Mouse (Mus musculus) kidney, embryonic 14.5 days (tissue): ENCODE results near the gene Ugt1a9. TPM values are rescaled to one million over a fixed set of nuclear protein-coding genes. Genes with fewer than 3 reads are reported as not detected.

Experiments
- ATAC-seq: fragments of 200-750 bp; cut with Nextera tagmentation; 2 replicates; pipeline ENCODE4 v1.8.0; 2017; ENCODE audit warnings: moderate number of reproducible peaks, mild to moderate bottlenecking, moderate TSS enrichment, moderate library complexity; ENCODE audit not compliant: low FRiP score, low TSS enrichment
- H3K27ac ChIP-seq: fragments of 300-500 bp; sonication (generic); 2 replicates; pipeline ENCODE4 v1.5.1; 2014; ENCODE audit warnings: low read depth, mild to moderate bottlenecking, low read length, moderate library complexity, mixed read lengths
- H3K27me3 ChIP-seq: fragments of 300-500 bp; sonication (generic); 2 replicates; pipeline ENCODE4 v1.6.1; 2014; ENCODE audit warnings: mild to moderate bottlenecking, low read length; ENCODE audit not compliant: control insufficient read depth, insufficient read depth
- H3K36me3 ChIP-seq: fragments of 300-500 bp; sonication (generic); 2 replicates; pipeline ENCODE4 v1.6.1; 2014; ENCODE audit warnings: low read length, mixed read lengths; ENCODE audit not compliant: control insufficient read depth, insufficient read depth
- H3K4me1 ChIP-seq: fragments of 300-500 bp; sonication (generic); 2 replicates; pipeline ENCODE4 v1.6.1; 2014; ENCODE audit warnings: low read length, mixed read lengths; ENCODE audit not compliant: control insufficient read depth, insufficient read depth
- H3K4me2 ChIP-seq: fragments of 300-500 bp; sonication (generic); replicated peaks from 2 replicates; pipeline ENCODE4 v1.6.1; 2014; ENCODE audit warnings: low read depth, mild to moderate bottlenecking, low read length
- H3K4me3 ChIP-seq: fragments of 300-500 bp; sonication (generic); 2 replicates; pipeline ENCODE4 v1.5.1; 2014; ENCODE audit warnings: mild to moderate bottlenecking, low read length
- H3K9ac ChIP-seq: fragments of 300-500 bp; sonication (generic); 2 replicates; pipeline ENCODE4 v1.6.1; 2014; ENCODE audit warnings: low read depth, mild to moderate bottlenecking, low read length, moderate library complexity
- H3K9me3 ChIP-seq: fragments of 300-500 bp; sonication (generic); 2 replicates; pipeline ENCODE4 v1.6.1; 2016; ENCODE audit warnings: low read length; ENCODE audit not compliant: control insufficient read depth
- WGBS: fragments of 180-500 bp; shearing (Covaris S2); extraction: QIAGEN DNeasy Blood & Tissue Kit; methylation state at CpG from one replicate; pipeline ENCODE4 v1.1.7; 2014; 5-methylcytosine and 5-hydroxymethylcytosine counted together
- polyA plus RNA-seq: library from polyadenylated mRNA; unstranded; fragments of >200 nt; fragmentation: Nextera tagmentation; extraction: Ambion mirVana; gene quantifications from 2 replicates; pipeline ENCODE4 v1.2.1, GENCODE M21; 2014

The Ugt1a9 gene
- polyA plus RNA-seq, 1 experiment from 2014 or later, result 2.5 TPM

DNA sequence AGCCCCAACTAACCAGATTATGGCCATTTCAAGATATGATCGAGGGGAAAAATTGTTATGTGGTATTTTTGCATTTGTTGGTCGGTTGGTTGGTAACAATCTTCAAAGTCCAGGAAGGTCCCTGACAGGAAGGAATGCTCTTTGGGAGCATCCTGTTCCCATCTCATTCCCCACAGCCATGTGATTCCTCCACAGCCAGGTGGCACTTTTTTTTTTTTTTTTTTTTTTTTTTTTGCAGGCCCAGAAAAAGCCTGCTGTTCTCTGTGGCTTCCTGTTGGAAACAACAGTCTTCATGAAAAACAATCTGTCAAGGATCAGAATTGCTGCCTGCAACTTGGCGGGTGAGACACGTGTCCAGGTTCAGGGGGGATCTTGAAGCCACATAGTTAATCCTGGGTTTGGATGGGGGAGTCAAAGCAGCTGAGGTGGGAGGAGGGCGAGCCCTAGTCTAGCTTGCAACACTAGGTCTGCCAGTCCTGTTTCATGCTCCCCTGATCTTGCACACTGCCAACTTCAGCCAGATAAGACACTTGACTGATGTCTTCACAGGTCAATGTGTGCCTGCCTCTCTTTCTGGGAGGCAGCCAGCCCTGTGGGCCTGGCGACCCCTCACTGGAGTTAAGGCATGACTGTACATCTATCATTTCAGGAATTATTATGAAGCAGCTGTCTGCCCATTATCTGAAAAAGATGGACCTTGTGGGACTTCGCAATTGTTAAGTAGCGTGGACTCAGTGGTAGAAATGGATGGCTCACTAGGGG lies 188.5 kb downstream of the Ugt1a9 start:
- Histone ChIP-seq H3K4me3 (no peak overlapping the region), H3K27ac (no peak overlapping the region), H3K27me3 (no peaks in the 10 kb centered on the region), H3K36me3 (peaks cover 40% of the 10 kb centered on the region), H3K9me3 (peaks cover 29% of the 10 kb centered on the region), H3K4me1 (no peaks in the 10 kb centered on the region; the same call in 1 of the 2 replicates), H3K4me2 (no peak overlapping the region), H3K9ac (peak overlapping the region; percentile 1; the same call in 1 of the 2 replicates)
- peak; percentile 10; the same call in 1 of the 2 replicates for ATAC-seq
- 60% methylated on average over 8 of the region's 8 CpGs for WGBS

DNA sequence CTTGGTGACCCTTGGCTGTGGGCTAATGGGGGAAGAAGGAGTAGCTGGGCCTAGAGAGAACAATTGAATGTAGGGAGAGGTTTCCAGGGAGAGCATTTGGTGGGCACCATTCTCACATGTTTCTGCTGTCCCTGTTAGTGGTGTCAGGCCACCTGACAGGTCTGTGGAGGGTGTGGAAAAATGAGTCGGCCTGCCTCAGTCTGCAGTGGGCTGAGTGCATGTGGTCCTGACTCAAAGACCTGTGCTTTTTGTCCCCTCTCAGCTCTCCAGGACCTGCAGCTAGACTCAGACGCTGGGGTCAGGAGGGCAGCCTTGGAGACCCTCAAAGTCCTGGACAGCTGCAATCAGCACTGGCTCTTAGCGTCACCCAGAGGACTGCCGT lies 189.0 kb downstream of the Ugt1a9 start:
- H3K4me3 ChIP-seq, result no peak overlapping the region
- ATAC-seq, result peak; percentile 7; the same call in 1 of the 2 replicates
- peaks cover 26% of the 10 kb centered on the region for H3K9me3 ChIP-seq
- H3K4me2 ChIP-seq, result no peak overlapping the region
- no peak overlapping the region for H3K9ac ChIP-seq
- no peaks in the 10 kb centered on the region; the same call in 1 of the 2 replicates for H3K4me1 ChIP-seq
- WGBS, result 73% methylated on average over 4 of the region's 4 CpGs
- H3K27me3 ChIP-seq, result no peaks in the 10 kb centered on the region
- H3K27ac ChIP-seq, result no peak overlapping the region
- H3K36me3 ChIP-seq, result peaks cover 46% of the 10 kb centered on the region

DNA sequence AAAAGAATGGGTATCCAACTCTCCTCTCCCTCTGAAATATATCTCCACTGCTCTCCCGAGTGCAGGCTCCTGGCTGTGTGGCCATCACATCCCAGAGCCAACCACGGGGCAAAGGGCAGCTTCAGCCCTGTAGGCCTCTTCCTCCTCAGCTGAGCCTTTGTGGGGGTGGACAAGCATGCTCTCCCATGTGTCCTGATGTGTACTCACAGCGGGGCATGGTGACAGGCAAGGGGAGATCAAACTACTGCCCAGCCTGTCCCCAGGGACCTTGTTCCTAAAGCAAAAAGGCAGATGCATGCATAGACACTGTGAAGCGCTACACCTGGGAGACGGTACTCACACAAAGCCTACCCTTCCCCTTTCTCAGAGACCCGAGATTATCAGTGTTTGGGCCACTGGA lies 189.5 kb downstream of the Ugt1a9 start:
- 78% methylated on average over 6 of the region's 6 CpGs for WGBS

DNA sequence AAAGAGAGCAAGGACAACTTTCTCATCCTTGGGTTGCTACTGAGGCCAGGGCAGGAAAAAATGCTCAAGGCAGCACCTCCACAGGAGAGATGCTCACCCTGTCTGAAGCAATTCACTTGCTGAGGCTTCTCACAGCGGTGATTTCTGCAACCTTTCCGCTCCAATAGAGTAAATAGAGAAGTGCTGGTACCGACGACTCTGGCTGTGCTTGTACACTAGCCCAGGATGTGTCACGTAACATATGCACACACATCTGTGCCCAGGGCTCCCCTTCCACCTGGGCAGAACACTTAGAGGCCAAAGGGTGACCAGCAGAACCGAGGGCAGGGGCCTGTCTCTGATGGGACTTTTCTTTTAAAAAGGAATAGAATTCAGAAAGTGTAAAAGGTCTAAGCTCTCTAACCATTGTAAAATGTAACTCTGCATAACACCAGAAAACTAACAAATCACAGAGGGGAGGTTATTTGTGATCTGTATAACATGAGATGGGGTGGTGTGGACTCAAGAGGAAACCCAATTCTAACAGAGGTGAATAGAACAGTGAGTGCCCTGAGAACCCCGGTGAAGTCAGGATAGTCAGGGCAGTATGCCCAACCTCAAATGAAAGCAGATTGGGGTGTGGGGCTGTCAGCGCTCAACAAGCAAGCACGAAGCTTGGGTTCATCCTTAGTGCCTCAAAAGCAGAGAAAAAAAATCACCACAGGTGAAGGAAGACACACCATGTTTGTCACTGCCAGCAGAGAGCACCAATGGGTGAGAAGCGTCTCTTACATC lies 190.2 kb downstream of the Ugt1a9 start:
- Histone ChIP-seq H3K4me3 (no peak overlapping the region), H3K9me3 (peaks cover 15% of the 10 kb centered on the region), H3K9ac (no peak overlapping the region), H3K4me1 (no peaks in the 10 kb centered on the region; the same call in 1 of the 2 replicates), H3K27me3 (no peaks in the 10 kb centered on the region), H3K27ac (no peak overlapping the region), H3K36me3 (peaks cover 58% of the 10 kb centered on the region), H3K4me2 (no peak overlapping the region)
- ATAC-seq, result no peak
- 83% methylated on average over 10 of the region's 10 CpGs for WGBS

More for the DNA sequence above, 189.5 kb downstream of the Ugt1a9 start:
- Histone ChIP-seq H3K27ac (no peak overlapping the region), H3K4me1 (no peaks in the 10 kb centered on the region; the same call in 1 of the 2 replicates), H3K4me2 (no peak overlapping the region), H3K4me3 (no peak overlapping the region), H3K36me3 (peaks cover 51% of the 10 kb centered on the region), H3K27me3 (no peaks in the 10 kb centered on the region), H3K9me3 (peaks cover 21% of the 10 kb centered on the region), H3K9ac (no peak overlapping the region)
- peak; percentile 10; the same call in 1 of the 2 replicates for ATAC-seq

DNA sequence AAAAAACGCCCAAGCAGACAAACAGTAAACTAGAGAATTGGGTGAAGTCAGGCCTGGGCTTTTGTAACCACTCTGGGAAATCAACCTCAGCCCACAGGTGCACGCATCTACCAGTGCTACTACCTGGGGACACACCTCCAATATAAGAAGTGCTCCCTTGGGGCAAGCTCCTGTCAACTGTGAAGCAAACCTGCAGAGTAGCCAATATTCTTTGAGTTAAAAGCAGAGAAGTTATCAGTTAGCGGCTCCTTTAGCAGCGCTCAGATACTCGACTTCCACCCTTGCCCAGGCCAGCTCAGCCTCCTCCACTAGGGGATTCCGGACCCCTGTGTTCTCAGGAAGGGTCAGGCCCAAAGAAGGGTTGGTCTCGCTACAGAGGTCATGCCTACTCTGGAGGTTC lies 191.1 kb downstream of the Ugt1a9 start:
- 85% methylated on average over 7 of the region's 7 CpGs for WGBS

DNA sequence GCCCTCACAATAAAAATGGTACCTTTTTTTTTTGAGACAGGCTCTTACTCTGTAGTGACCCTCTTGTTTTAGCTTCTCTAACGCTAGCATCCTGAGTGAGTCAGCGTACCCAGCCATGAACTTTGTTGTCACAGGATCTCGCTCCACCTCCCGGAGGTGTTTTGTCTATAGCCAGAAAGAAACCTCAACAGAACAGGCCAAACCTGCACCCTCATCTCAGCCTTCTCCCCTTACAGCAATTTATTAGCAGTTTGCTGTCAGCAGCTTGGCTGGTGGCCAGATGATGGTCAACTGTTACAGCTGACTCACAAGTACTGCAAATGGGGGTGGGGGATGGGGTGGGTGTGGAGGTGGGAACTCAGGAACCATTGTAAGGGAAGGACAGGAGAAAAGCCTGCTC lies 191.7 kb downstream of the Ugt1a9 start:
- Histone ChIP-seq H3K36me3 (peaks cover 72% of the 10 kb centered on the region), H3K27ac (no peak overlapping the region), H3K27me3 (no peaks in the 10 kb centered on the region), H3K4me3 (no peak overlapping the region), H3K4me2 (no peak overlapping the region), H3K9ac (no peak overlapping the region), H3K4me1 (no peaks in the 10 kb centered on the region; the same call in 1 of the 2 replicates), H3K9me3 (peaks cover 10% of the 10 kb centered on the region; the same call in 1 of the 2 replicates)
- WGBS, result 66% methylated on average over 4 of the region's 4 CpGs
- ATAC-seq, result no peak

More for the DNA sequence above, 191.1 kb downstream of the Ugt1a9 start:
- no peak overlapping the region for H3K9ac ChIP-seq
- H3K4me2 ChIP-seq, result no peak overlapping the region
- no peak overlapping the region for H3K4me3 ChIP-seq
- peaks cover 67% of the 10 kb centered on the region for H3K36me3 ChIP-seq
- no peaks in the 10 kb centered on the region; the same call in 1 of the 2 replicates for H3K4me1 ChIP-seq
- H3K27me3 ChIP-seq, result no peaks in the 10 kb centered on the region
- H3K9me3 ChIP-seq, result peaks cover 10% of the 10 kb centered on the region; the same call in 1 of the 2 replicates
- no peak for ATAC-seq
- no peak overlapping the region for H3K27ac ChIP-seq

DNA sequence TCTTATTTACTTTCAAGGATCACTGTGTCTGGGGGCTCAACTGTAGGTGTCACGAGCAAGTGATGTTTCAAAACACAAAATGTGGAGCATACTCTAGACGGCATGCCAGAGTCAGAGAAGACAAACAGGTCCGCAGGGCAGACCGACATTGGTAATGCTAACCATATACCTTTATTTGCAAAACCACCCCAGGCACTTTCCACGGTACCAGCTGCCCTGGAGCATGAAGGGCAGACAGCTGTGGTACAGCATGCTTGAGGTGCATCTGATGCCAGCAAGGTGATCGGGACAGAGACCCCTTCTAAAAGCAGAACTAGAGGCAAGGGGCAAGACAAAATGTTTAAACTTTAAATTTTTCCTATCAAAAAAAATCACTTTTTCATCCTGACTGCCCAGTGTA lies 192.4 kb downstream of the Ugt1a9 start:
- Histone ChIP-seq H3K4me1 (no peaks in the 10 kb centered on the region; the same call in 1 of the 2 replicates), H3K9me3 (peaks cover 3% of the 10 kb centered on the region; the same call in 1 of the 2 replicates), H3K36me3 (peaks cover 79% of the 10 kb centered on the region), H3K27ac (no peak overlapping the region), H3K9ac (no peak overlapping the region), H3K4me2 (no peak overlapping the region), H3K4me3 (no peak overlapping the region), H3K27me3 (no peaks in the 10 kb centered on the region)
- WGBS, result 74% methylated on average over 6 of the region's 6 CpGs
- ATAC-seq, result no peak

DNA sequence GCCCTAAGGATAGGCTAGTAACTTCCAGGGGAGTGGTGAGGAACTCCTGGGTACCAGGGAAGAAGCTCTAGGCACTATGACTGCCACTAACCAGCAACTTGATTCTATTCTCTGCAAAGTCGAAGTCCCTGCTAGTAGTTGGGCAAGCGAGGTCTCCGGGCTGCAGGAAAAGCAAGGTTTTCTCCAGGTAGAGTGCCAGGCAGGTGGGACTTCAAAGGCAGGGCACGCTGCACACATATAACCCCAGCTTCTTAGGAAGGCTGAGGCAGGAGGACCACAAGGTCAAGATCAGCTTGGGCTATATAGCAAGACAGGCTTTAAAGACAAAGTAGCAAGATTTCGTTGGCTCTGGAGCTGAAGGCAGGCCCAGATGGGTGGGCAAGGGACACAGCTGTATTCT lies 193.2 kb downstream of the Ugt1a9 start:
- H3K9ac ChIP-seq, result no peak overlapping the region
- H3K27me3 ChIP-seq, result no peaks in the 10 kb centered on the region
- H3K36me3 ChIP-seq, result peaks cover 88% of the 10 kb centered on the region
- 89% methylated on average over 5 of the region's 5 CpGs for WGBS
- H3K4me3 ChIP-seq, result no peak overlapping the region
- no peak overlapping the region for H3K4me2 ChIP-seq
- no peaks in the 10 kb centered on the region; the same call in 1 of the 2 replicates for H3K4me1 ChIP-seq
- H3K9me3 ChIP-seq, result peaks cover 4% of the 10 kb centered on the region; the same call in 1 of the 2 replicates
- no peak overlapping the region for H3K27ac ChIP-seq
- no peak for ATAC-seq
